Mouse (Mus musculus): ENCODE results near the gene Ccl3. TPM values are rescaled to one million over a fixed set of nuclear protein-coding genes. Genes with fewer than 3 reads are reported as not detected.

Gene Ccl3
- polyA plus RNA-seq, 1 experiment from 2014 or later = 0.29 TPM

DNA sequence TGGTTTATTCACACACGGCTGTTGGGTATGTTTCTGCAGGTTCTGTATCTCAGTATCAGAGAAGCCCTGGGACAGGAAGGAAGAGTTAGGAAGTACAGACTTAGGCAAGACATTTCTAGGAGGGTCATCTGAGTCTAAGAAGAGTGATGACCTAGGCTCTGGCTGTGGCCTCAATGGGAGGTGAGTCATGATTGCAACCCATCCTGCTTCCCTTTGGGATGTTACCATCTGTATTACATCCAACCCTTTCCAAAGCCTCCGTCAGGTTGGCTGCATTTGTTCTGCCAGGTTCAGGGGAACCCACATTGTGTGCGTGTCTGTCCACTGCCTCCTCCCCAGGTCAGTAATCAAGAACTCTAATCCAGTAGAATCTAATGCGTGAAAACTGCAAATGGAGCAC is 44.5 kb downstream of the Ccl3 start:
- no peak overlapping the region for H3K9ac ChIP-seq (ENCODE audit: low read length)
- WGBS = 86% methylated on average over 4 of the region's 4 CpGs
- H3K4me3 ChIP-seq (ENCODE audit: low read depth, low read length) = no peak overlapping the region
- H3K4me1 ChIP-seq (replicated peaks; ENCODE audit: control insufficient read depth, insufficient read depth) = no peaks in the 10 kb centered on the region
- no peaks in the 10 kb centered on the region for H3K36me3 ChIP-seq (ENCODE audit: control insufficient read depth, insufficient read depth, low read length)
- ATAC-seq (ENCODE audit: low FRiP score, low TSS enrichment) = no peak
- H3K4me2 ChIP-seq (replicated peaks; ENCODE audit: low read depth) = no peak overlapping the region
- H3K27ac ChIP-seq (replicated peaks) = 0 out of 2 replicates have a peak overlapping the region, but pooled peaks have one; percentile 18
- H3K9me3 ChIP-seq (ENCODE audit: control insufficient read depth, low read length) = no peaks in the 10 kb centered on the region
- DNase-seq (ENCODE audit: low spot score) = no peak
- H3K27me3 ChIP-seq (ENCODE audit: control insufficient read depth, insufficient read depth, low read length) = no peaks in the 10 kb centered on the region
- TF ChIP-seq EP300 (optimal IDR thresholded peaks at IDR 0.05) = no peak

DNA sequence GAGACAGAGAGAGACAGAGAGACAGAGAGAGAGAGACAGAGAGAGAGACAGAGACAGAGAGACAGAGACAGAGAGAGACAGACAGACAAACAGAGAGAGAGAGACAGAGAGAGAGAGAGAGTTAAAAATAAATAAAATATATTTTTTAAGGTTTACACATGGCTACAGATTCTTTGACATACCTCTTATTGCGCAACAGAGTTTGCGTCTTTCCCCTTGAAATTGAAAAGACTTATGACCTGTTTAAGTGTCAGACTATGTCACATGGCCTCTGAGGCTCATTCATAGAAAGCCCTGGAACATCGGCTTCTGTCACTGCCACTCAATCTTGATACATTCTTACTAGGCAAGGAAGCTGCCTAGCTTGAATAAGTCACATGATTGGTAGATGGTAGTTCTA is 45.8 kb downstream of the Ccl3 start:
- no peak overlapping the region for H3K27ac ChIP-seq (replicated peaks)
- no peak for TF ChIP-seq CTCF (IDR thresholded peaks at IDR 0.05; ENCODE audit: low read depth)
- TF ChIP-seq EP300 (optimal IDR thresholded peaks at IDR 0.05) = no peak
- H3K36me3 ChIP-seq (ENCODE audit: control insufficient read depth, insufficient read depth, low read length) = no peaks in the 10 kb centered on the region
- no peak overlapping the region for H3K4me2 ChIP-seq (replicated peaks; ENCODE audit: low read depth)
- no peaks in the 10 kb centered on the region for H3K4me1 ChIP-seq (replicated peaks; ENCODE audit: control insufficient read depth, insufficient read depth)
- H3K9ac ChIP-seq (ENCODE audit: low read length) = no peak overlapping the region
- ATAC-seq (ENCODE audit: low FRiP score, low TSS enrichment) (no peak), DNase-seq (ENCODE audit: low spot score) (no peak)
- no peak overlapping the region for H3K4me3 ChIP-seq (ENCODE audit: low read depth, low read length)
- WGBS = 84% methylated on average over 3 of the region's 3 CpGs
- no peaks in the 10 kb centered on the region for H3K27me3 ChIP-seq (ENCODE audit: control insufficient read depth, insufficient read depth, low read length)
- no peaks in the 10 kb centered on the region for H3K9me3 ChIP-seq (ENCODE audit: control insufficient read depth, low read length)

DNA sequence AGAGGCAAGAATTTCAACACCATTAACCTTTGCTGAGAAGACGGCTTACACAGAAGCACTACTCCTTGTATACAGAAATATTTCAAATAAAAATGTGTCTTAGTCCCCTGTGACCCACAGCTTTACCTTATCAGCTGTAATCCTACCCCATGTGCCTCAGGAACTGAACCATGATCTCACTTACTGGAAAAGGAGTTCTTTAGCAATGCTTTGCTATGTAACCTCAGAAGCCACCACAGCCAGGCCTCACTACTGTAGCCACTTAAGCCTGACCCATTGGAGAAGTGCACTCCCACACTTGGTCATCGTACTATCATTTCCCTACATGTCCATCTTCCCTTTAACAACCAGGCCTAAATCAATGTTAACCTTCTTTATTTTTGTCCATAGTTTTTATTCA is 48.6 kb downstream of the Ccl3 start:
- TF ChIP-seq CTCF (IDR thresholded peaks at IDR 0.05; ENCODE audit: low read depth) (no peak), EP300 (optimal IDR thresholded peaks at IDR 0.05) (no peak)
- H3K36me3 ChIP-seq (ENCODE audit: control insufficient read depth, insufficient read depth, low read length) = no peaks in the 10 kb centered on the region
- H3K9ac ChIP-seq (ENCODE audit: low read length) = no peak overlapping the region
- H3K9me3 ChIP-seq (ENCODE audit: control insufficient read depth, low read length) = no peaks in the 10 kb centered on the region
- WGBS = 72% methylated on average over 2 of the region's 2 CpGs
- no peaks in the 10 kb centered on the region for H3K27me3 ChIP-seq (ENCODE audit: control insufficient read depth, insufficient read depth, low read length)
- no peaks in the 10 kb centered on the region for H3K4me1 ChIP-seq (replicated peaks; ENCODE audit: control insufficient read depth, insufficient read depth)
- no peak overlapping the region for H3K27ac ChIP-seq (replicated peaks)
- H3K4me3 ChIP-seq (ENCODE audit: low read depth, low read length) = no peak overlapping the region
- H3K4me2 ChIP-seq (replicated peaks; ENCODE audit: low read depth) = no peak overlapping the region
- ATAC-seq (ENCODE audit: low FRiP score, low TSS enrichment) (no peak), DNase-seq (ENCODE audit: low spot score) (no peak)

DNA sequence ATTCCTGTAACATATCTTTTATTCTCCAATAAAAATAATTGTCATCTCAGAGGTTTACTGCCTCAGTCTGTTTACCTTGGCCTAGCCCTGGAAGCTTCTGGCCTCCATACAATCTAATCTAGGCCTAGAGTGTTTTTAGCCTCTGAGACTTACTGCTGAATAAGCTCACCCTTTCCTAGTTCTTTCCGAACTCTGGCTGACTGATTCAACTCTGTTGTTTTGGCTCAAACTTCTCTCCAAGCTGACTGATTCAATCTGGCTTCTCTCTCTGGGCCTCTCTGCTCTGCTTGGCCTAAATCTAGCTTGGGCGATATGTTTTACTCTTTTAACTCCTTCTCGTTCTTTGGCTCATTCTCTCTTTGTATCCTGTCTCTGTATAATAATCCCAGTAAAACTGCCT is 50.2 kb downstream of the Ccl3 start:
- no peaks in the 10 kb centered on the region for H3K9me3 ChIP-seq (ENCODE audit: control insufficient read depth, low read length)
- no peak for TF ChIP-seq EP300 (optimal IDR thresholded peaks at IDR 0.05)
- no peak for TF ChIP-seq CTCF (IDR thresholded peaks at IDR 0.05; ENCODE audit: low read depth)
- no peak overlapping the region for H3K9ac ChIP-seq (ENCODE audit: low read length)
- no peak overlapping the region for H3K4me3 ChIP-seq (ENCODE audit: low read depth, low read length)
- no peaks in the 10 kb centered on the region for H3K27me3 ChIP-seq (ENCODE audit: control insufficient read depth, insufficient read depth, low read length)
- 62% methylated on average over 3 of the region's 3 CpGs for WGBS
- no peak overlapping the region for H3K27ac ChIP-seq (replicated peaks)
- DNase-seq (ENCODE audit: low spot score) = no peak
- no peak for ATAC-seq (ENCODE audit: low FRiP score, low TSS enrichment)
- no peaks in the 10 kb centered on the region for H3K36me3 ChIP-seq (ENCODE audit: control insufficient read depth, insufficient read depth, low read length)
- H3K4me1 ChIP-seq (replicated peaks; ENCODE audit: control insufficient read depth, insufficient read depth) = no peaks in the 10 kb centered on the region
- no peak overlapping the region for H3K4me2 ChIP-seq (replicated peaks; ENCODE audit: low read depth)

DNA sequence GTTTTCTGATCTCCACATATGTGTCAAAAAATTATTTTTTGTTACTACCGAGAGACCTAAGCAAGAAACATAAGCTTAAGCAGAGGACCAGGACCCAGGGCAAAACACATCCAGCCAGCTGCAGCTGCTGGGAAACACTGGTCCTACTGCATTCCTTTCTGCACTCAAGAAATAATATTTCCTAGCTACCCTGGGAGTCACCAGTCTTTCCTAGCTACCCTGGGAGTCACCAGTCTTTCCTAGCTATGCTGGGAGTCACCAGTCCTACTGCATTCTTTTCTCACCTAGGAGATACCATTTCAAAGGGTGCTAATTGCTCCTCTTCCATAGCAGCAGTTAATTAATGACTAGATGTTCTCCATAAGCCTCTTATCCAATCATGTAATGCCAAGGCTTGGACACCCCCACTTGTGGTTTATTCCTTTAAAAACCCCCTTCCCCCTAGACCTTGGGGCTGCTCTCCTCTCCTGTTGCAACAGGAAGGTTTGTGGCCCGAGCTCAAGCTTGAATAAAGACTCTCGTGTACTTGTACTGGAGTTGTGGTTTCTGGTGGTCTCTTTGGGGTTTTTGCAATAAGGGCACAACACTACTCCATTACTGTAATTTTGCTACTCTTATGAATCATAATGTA is 50.8 kb downstream of the Ccl3 start:
- ATAC-seq (ENCODE audit: low FRiP score, low TSS enrichment) (no peak), DNase-seq (ENCODE audit: low spot score) (no peak)
- Histone ChIP-seq H3K9ac (ENCODE audit: low read length) (no peak overlapping the region), H3K9me3 (ENCODE audit: control insufficient read depth, low read length) (no peaks in the 10 kb centered on the region), H3K27ac (replicated peaks) (no peak overlapping the region), H3K4me3 (ENCODE audit: low read depth, low read length) (no peak overlapping the region), H3K36me3 (ENCODE audit: control insufficient read depth, insufficient read depth, low read length) (no peaks in the 10 kb centered on the region), H3K4me1 (replicated peaks; ENCODE audit: control insufficient read depth, insufficient read depth) (no peaks in the 10 kb centered on the region), H3K4me2 (replicated peaks; ENCODE audit: low read depth) (no peak overlapping the region), H3K27me3 (ENCODE audit: control insufficient read depth, insufficient read depth, low read length) (no peaks in the 10 kb centered on the region)
- 48% methylated on average over 3 of the region's 3 CpGs for WGBS
- TF ChIP-seq EP300 (optimal IDR thresholded peaks at IDR 0.05) (no peak), CTCF (IDR thresholded peaks at IDR 0.05; ENCODE audit: low read depth) (no peak)

Other genes starting within 250 kb of the Ccl3 start
- gene Rasl10b, start 240.2 kb downstream of the Ccl3 start, polyA plus RNA-seq (2015; fragmentation: Nextera tagmentation; extraction: Ambion mirVana) = 0.69 and 1.1 TPM in 2 replicates
- 0.11 and 0.21 TPM in 2 replicates for gene Gas2l2, start 219.9 kb downstream of the Ccl3 start, polyA plus RNA-seq (2015; fragmentation: Nextera tagmentation; extraction: Ambion mirVana)
- gene 1700020L24Rik, start 211.7 kb downstream of the Ccl3 start, polyA plus RNA-seq (2015; fragmentation: Nextera tagmentation; extraction: Ambion mirVana) = 0.68 and 0.98 TPM in 2 replicates
- gene Mmp28, start 186.3 kb downstream of the Ccl3 start, polyA plus RNA-seq (2015; fragmentation: Nextera tagmentation; extraction: Ambion mirVana) = 5.6 and 6.4 TPM in 2 replicates
- 2.8 and 4.0 TPM in 2 replicates for gene Taf15, start 176.3 kb downstream of the Ccl3 start, polyA plus RNA-seq (2015; fragmentation: Nextera tagmentation; extraction: Ambion mirVana)
- not detected in 2 replicates for gene Heatr9, start 127.2 kb downstream of the Ccl3 start, polyA plus RNA-seq (2015; fragmentation: Nextera tagmentation; extraction: Ambion mirVana)
- 0.33 and 1.1 TPM in 2 replicates for gene Ccl5, start 118.8 kb downstream of the Ccl3 start, polyA plus RNA-seq (2015; fragmentation: Nextera tagmentation; extraction: Ambion mirVana)
- 2.5 and 3.5 TPM in 2 replicates for gene Ccl9, start 70.7 kb downstream of the Ccl3 start, polyA plus RNA-seq (2015; fragmentation: Nextera tagmentation; extraction: Ambion mirVana)
- gene Ccl6, start 56.3 kb downstream of the Ccl3 start, polyA plus RNA-seq (2015; fragmentation: Nextera tagmentation; extraction: Ambion mirVana) = 57.9 and 58.5 TPM in 2 replicates
- not detected in 2 replicates for gene Rpl9-ps1, start 3.7 kb downstream of the Ccl3 start, polyA plus RNA-seq (2015; fragmentation: Nextera tagmentation; extraction: Ambion mirVana)
- 0.16 and 0.25 TPM in 2 replicates for gene Ccl4, start 13.2 kb upstream of the Ccl3 start, polyA plus RNA-seq (2015; fragmentation: Nextera tagmentation; extraction: Ambion mirVana)
- gene Wfdc17, start 54.6 kb upstream of the Ccl3 start, polyA plus RNA-seq (2015; fragmentation: Nextera tagmentation; extraction: Ambion mirVana) = 0.81 and 2.7 TPM in 2 replicates
- gene Wfdc18, start 59.7 kb upstream of the Ccl3 start, polyA plus RNA-seq (2015; fragmentation: Nextera tagmentation; extraction: Ambion mirVana) = 0.87 and 2.7 TPM in 2 replicates
- 3.1 and 3.4 TPM in 2 replicates for gene Wfdc21, start 97.6 kb upstream of the Ccl3 start, polyA plus RNA-seq (2015; fragmentation: Nextera tagmentation; extraction: Ambion mirVana)
- 8.6 and 9.2 TPM in 2 replicates for gene Heatr6, start 104.3 kb upstream of the Ccl3 start, polyA plus RNA-seq (2015; fragmentation: Nextera tagmentation; extraction: Ambion mirVana)
- gene Hnf1b, start 200.7 kb upstream of the Ccl3 start, polyA plus RNA-seq (2015; fragmentation: Nextera tagmentation; extraction: Ambion mirVana) = 4.8 and 5.0 TPM in 2 replicates

Data from stomach, postnatal 0 days (tissue).